Mouse (Mus musculus) cerebellum, adult 2 months (tissue): ENCODE measurements around the gene Cdkl4. TPM values are rescaled to one million over a fixed set of nuclear protein-coding genes. Genes with fewer than 3 reads are reported as not detected.

Experiments
- DNase-seq, 2 experiments: peaks; one replicate each; pipeline ENCODE4 v3.0.0; 2021
- H3K27ac ChIP-seq: fragments of 200-500 bp; 2 replicates; pipeline ENCODE4 v1.5.1; 2012; ENCODE audit warnings: low read length, control low read depth, inconsistent platforms; ENCODE audit not compliant: insufficient read depth
- H3K27me3 ChIP-seq: fragments of 200-500 bp; 2 replicates; pipeline ENCODE4 v1.6.1; 2012; ENCODE audit warnings: inconsistent platforms, mild to moderate bottlenecking, low read length, moderate library complexity; ENCODE audit not compliant: control insufficient read depth, insufficient read depth
- H3K4me1 ChIP-seq: fragments of 200-500 bp; 2 replicates; pipeline ENCODE4 v1.6.1; 2011; ENCODE audit warnings: low read length; ENCODE audit not compliant: control insufficient read depth, insufficient read depth
- H3K4me3 ChIP-seq: fragments of 200-500 bp; replicated peaks from 2 replicates; pipeline ENCODE3; 2011; ENCODE audit warnings: mild to moderate bottlenecking, low read depth, low read length, control low read depth; ENCODE audit not compliant: insufficient read depth
- CTCF ChIP-seq: fragments of 200-500 bp; IDR thresholded peaks from 2 replicates; pipeline ENCODE4 v1.5.1; 2011; ENCODE audit warnings: low read depth, mild to moderate bottlenecking, control low read depth, low read length, moderate library complexity, borderline replicate concordance; ENCODE audit not compliant: insufficient read depth
- POLR2A ChIP-seq: fragments of 200-500 bp; IDR thresholded peaks from 2 replicates; pipeline ENCODE4 v1.6.1; 2011; ENCODE audit warnings: low read length, control low read depth, borderline replicate concordance; ENCODE audit not compliant: insufficient read depth
- WGBS: fragments of 180-500 bp; shearing (Covaris S2); methylation state at CpG from one replicate; pipeline ENCODE4 v1.1.7; 2018; 5-methylcytosine and 5-hydroxymethylcytosine counted together
- polyA plus RNA-seq: library from polyadenylated mRNA; depleted of rRNA; stranded (reverse); fragments of >200 nt; gene quantifications from 2 replicates; pipeline ENCODE4 v1.2.3, GENCODE M21; 2012

The Cdkl4 gene
- polyA plus RNA-seq, 1 experiment: 1.3 TPM

DNA sequence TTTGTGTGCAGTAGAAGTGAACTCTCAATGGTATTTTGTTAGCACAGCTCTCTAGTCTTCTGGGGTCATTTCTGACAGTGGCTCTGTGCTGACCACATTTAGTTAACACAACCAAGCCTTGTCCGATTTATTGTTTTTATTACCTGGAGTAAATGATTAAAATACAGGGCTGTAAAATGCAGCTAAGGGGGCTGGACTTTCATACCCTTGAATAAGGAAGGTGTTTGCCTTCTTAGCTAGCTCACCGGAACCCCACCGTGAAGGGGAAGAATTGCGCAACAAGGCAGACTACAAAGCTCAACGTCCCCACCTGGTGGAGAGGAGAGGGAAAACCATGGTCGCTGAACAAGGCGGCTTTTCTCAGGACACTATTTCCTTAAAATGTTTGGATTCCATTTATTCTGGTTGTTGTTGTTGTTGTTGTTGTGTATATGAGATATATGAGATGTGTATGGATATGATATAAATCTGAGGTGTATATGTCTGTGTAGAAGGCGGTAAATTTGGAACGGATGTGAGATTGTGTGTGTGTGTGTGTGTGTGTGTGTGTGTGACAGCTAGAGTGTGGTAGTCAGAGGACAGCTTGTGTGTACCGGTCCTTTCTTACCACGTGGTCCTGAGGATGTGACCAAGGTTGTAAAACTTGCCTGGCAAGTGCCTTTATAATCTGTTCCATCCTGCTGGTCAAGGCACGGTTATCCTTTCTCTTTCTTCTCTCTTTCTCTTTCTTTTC lies 16.8 kb downstream of the Cdkl4 start:
- no peaks in the 10 kb centered on the region for H3K27me3 ChIP-seq
- 18% methylated on average over 12 of the region's 12 CpGs for WGBS

DNA sequence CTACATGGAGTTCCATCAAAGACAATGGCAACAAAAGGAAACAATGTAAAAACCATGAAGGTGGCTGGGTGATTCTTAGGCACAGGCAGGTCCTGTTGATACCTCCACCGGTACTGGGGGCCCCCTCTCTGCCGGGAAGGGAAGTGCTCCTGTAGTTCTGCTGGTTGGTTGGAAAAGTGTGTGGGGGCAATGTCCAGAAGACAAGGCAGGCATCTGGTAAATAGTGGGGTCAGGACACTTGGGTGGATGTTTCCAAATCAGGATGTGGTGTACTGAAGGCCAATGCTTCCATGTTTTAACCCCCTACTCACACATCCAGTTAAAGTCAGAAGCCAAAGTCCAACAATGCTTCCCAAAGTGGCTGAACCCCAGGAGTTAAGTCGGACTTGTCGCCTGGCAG lies 17.9 kb downstream of the Cdkl4 start:
- 91% methylated on average over 4 of the region's 4 CpGs for WGBS
- Histone ChIP-seq H3K4me3 (no peak overlapping the region), H3K27ac (no peak overlapping the region), H3K27me3 (no peaks in the 10 kb centered on the region), H3K4me1 (no peaks in the 10 kb centered on the region)
- no peak for TF ChIP-seq POLR2A
- TF ChIP-seq CTCF: no peak
- DNase-seq: no peak

More for the DNA sequence above, 16.8 kb downstream of the Cdkl4 start:
- peak; percentile 69 to 72 for DNase-seq
- Histone ChIP-seq H3K4me3 (no peak overlapping the region), H3K27ac (no peak overlapping the region), H3K4me1 (no peaks in the 10 kb centered on the region)
- peak; percentile 95 for TF ChIP-seq CTCF
- no peak for TF ChIP-seq POLR2A

DNA sequence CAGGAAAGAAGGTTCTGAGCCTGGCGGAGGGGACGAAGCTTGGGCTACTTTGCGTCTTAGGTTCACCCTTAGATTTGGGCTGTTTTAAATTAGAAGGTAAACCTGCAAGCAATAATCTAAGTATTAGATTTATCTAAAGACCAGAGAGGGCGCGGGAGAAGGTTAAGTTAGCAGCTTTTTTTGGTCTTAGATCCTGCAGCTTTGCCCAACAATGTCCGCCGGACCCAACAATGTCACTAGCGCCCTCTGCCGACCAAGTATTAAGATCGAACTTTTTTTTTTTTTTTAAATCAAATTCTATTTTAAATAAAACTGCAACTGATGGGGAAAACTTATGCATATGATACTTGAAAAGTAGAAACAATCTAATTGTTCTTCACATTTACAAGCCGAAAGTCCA lies 18.6 kb downstream of the Cdkl4 start:
- Histone ChIP-seq H3K4me3 (no peak overlapping the region), H3K27me3 (no peaks in the 10 kb centered on the region), H3K4me1 (no peaks in the 10 kb centered on the region), H3K27ac (no peak overlapping the region)
- 36% methylated on average over 11 of the region's 11 CpGs for WGBS
- peak in 1 of 2 experiments; percentile 37 for DNase-seq
- TF ChIP-seq CTCF (peak; percentile 43; the same call in 1 of the 2 replicates), POLR2A (no peak)

DNA sequence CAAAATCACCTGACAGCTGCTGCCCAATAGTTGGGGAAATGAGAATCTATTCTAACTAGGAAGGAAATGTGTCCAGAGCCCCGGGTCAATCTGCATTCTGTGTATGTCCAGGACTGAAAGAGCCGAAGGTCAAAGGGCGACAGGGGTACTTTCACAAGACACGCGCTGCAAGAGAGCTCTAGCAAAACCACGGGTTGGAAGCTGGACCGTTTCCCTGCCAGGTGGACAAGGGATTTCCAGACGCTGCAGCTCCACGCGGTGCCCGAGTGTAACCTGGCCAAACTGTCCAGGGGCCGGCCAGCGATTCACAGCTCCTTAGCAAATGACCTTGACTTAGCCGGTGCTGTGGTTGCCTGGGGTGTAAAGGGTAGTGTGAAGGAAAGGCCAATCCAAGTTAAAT lies 19.0 kb downstream of the Cdkl4 start:
- no peak for DNase-seq
- Histone ChIP-seq H3K27me3 (no peaks in the 10 kb centered on the region), H3K4me3 (no peak overlapping the region), H3K4me1 (no peaks in the 10 kb centered on the region), H3K27ac (no peak overlapping the region)
- no peak for TF ChIP-seq POLR2A
- peak; percentile 10; the same call in 1 of the 2 replicates for TF ChIP-seq CTCF
- WGBS: 71% methylated on average over 14 of the region's 14 CpGs

DNA sequence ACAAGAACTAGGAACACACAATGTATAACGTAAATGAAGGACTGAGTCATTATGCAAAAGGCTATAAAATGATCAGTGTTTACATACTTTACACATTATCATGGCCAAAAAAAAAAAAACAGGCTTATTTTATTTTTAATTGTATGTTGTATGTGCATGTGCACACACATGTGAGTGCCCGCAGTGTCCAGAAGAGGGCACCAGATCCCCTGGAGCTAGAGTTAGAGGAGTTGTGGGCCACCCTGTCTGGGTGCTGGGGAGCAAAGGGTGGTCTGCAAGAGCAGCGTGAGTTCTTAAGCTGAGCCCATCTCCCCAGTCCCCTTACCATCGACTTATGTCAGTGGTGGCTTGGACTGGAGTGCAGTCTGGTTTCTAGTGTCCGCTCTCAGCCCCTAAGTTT lies 20.2 kb downstream of the Cdkl4 start:
- TF ChIP-seq CTCF (no peak), POLR2A (no peak)
- WGBS: 99% methylated on average over 5 of the region's 5 CpGs
- Histone ChIP-seq H3K4me1 (no peaks in the 10 kb centered on the region), H3K27ac (no peak overlapping the region), H3K27me3 (no peaks in the 10 kb centered on the region), H3K4me3 (no peak overlapping the region)
- DNase-seq: no peak

DNA sequence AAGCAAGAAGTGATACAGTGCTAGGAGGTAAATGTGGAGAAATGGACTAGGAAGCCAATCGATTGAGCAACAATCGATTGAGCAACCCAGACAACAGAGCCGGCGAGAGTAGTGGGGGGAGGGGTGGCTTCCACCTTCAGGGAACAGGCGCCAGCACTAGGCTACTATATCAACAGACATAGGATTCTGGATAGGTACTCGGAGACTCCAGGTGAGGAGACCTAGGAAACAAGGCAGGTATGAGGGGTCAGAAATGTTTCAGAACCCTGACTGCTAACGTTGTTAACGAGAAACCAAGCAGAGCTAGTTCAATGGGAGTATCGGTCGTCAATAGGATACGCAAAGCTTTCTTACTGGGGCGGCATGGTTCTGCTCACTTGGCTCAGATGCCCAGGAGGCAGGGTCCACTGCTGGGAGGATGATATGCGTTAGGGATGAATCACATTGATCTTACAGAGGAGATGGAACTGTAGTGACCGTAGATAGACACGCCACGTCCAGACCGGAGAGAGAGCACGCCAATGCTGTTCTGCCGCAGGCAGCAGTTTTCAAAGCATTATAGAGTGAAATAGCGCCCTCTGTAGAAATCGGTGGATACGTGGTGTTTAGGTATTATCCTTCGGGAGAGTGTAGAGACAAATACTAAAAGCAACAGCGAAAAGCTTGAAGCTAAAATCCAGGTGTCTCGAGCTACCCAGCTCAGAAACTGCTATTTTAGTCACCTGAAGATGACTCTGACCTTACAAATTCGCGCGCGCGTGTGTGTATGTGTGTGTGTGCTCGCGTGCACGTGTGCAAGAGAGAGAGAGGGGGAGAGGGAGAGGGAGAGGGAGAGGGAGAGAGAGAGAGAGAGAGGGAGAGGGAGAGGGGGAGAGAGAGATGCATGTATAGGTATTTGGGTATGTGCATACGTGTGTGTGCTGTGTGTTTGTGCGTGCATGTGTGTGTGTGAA lies 24.0 kb downstream of the Cdkl4 start:
- WGBS: 1% methylated on average over 35 of the region's 35 CpGs
- TF ChIP-seq POLR2A: peak; percentile 56; the same call in 1 of the 2 replicates
- peak; percentile 53; the same call in 1 of the 2 replicates for TF ChIP-seq CTCF
- H3K4me1 ChIP-seq: no peaks in the 10 kb centered on the region
- DNase-seq: peak; percentile 79 to 86
- peak overlapping the region; percentile 69 for H3K27ac ChIP-seq
- H3K27me3 ChIP-seq: no peaks in the 10 kb centered on the region
- peak overlapping the region; percentile 94 for H3K4me3 ChIP-seq

DNA sequence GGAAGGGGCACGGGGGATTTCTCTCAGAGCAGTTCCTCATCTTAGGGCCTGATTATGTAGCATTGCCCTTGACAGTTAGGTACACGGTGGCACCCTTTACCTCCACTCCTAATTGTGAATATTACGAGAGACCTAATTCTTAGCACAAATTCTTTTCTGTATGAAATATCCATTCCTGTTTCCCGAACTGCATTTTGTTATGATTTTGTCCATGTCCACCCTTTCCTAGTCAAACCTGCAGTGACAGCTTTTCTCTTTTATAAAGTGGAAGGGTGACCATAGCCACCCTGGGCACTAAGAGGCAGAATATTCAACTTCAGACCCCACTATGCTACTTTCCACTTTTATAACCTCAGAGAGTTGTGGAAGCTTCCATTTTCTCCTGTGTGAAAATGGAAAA lies 25.0 kb downstream of the Cdkl4 start:
- DNase-seq: no peak
- Histone ChIP-seq H3K27ac (no peak overlapping the region), H3K4me1 (no peaks in the 10 kb centered on the region), H3K4me3 (no peak overlapping the region), H3K27me3 (no peaks in the 10 kb centered on the region)
- 71% methylated on average over 4 of the region's 4 CpGs for WGBS
- TF ChIP-seq CTCF: no peak
- TF ChIP-seq POLR2A: no peak
